In the genomic region with DNA sequence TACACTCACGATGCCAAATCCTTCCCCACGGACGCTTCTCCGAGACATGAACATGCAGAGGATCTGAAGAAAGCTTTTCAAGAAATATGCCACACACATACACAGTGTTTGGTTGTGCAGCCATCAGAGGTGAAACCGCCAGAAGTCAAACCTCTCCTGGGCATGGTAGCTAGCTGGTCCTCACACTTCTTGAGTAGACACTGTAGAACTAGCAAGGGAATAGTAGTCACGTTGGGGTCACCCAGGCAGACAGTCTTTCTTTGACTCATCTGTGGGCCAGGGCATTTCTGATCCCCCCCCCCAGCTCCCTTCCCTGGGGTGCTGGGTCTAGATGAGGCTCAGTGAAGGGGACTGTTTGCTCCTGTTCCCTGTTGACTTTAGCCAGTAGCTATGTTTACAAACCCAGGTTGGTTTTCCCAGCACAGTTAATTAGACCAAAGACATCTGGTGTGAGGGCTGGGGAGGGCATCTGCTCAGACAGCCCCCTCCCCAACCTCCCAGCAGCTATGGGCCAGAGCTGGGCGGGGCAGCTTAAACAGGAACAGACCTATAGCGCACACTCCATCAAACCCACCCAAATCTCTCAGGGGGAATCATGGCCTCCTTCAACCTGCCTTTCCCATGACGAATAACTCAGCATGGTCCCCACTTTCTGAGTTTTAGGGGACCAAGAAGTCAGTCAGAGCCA, we compare ENCODE assay signal across 8 mouse cellular contexts. TPM values are rescaled to one million over a fixed set of nuclear protein-coding genes. Genes with fewer than 3 reads are reported as not detected.
DNase-seq lines count a peak whose midpoint lies in the region; ATAC-seq and TF ChIP-seq lines count a peak whose summit lies in the region.

No protein-coding gene starts in this region.

- peak overlapping the region; percentile 70 for H3K27ac ChIP-seq in lung, embryonic 14.5 days (ENCODE audit: low read depth)
- H3K27ac ChIP-seq in forebrain, embryonic 14.5 days (ENCODE audit: low read depth, low read length), result no peak overlapping the region; the same call in 1 of the 2 replicates
- no peak overlapping the region for H3K27ac ChIP-seq in limb, embryonic 12.5 days
- no peak overlapping the region for H3K27ac ChIP-seq in left cerebral cortex, adult 2 months

- no peak for ATAC-seq in lung, embryonic 14.5 days (ENCODE audit: insufficient read depth)
- ATAC-seq in forebrain, embryonic 14.5 days, result no peak
- no peak; the same call in 1 of the 2 replicates for ATAC-seq in limb, embryonic 12.5 days (ENCODE audit: insufficient number of reproducible peaks, insufficient read depth, low FRiP score, low TSS enrichment, low read depth)

- H3K36me3 ChIP-seq in lung, embryonic 14.5 days (ENCODE audit: insufficient read depth), result no peaks in the 10 kb centered on the region
- no peaks in the 10 kb centered on the region for H3K36me3 ChIP-seq in forebrain, embryonic 14.5 days (ENCODE audit: control insufficient read depth, insufficient read depth, low read length)
- no peaks in the 10 kb centered on the region for H3K36me3 ChIP-seq in limb, embryonic 12.5 days

- no peak for DNase-seq in lung, embryonic 14.5 days
- DNase-seq in lung, postnatal 14 days, result no peak
- no peak for DNase-seq in forebrain, embryonic 14.5 days (ENCODE audit: low spot score)
- peak; percentile 43 for DNase-seq in retina, embryonic 14.5 days (ENCODE audit: low spot score)
- no peak for DNase-seq in B cell, adult 2 months
- DNase-seq in left cerebral cortex, adult 2 months (ENCODE audit: extremely low spot score in 1 of 2, low spot score in 2 of 2), result no peak
- no peak for DNase-seq in cerebellum, adult 9-11 months

- 50% methylated on average over 9 of the region's 9 CpGs for WGBS in lung, embryonic 14.5 days
- WGBS in forebrain, embryonic 14.5 days, result 39% methylated on average over 9 of the region's 9 CpGs
- 43% methylated on average over 9 of the region's 9 CpGs for WGBS in limb, embryonic 12.5 days

- no peaks in the 10 kb centered on the region for H3K9me3 ChIP-seq in lung, embryonic 14.5 days (ENCODE audit: low read depth, low read length)
- no peaks in the 10 kb centered on the region for H3K9me3 ChIP-seq in forebrain, embryonic 14.5 days (replicated peaks; ENCODE audit: control insufficient read depth, low read length)
- no peaks in the 10 kb centered on the region for H3K9me3 ChIP-seq in limb, embryonic 12.5 days

- H3K4me2 ChIP-seq in lung, embryonic 14.5 days, result peak overlapping the region; percentile 96
- H3K4me2 ChIP-seq in forebrain, embryonic 14.5 days (ENCODE audit: low read length), result peak overlapping the region; percentile 94
- H3K4me2 ChIP-seq in limb, embryonic 12.5 days, result peak overlapping the region; percentile 83

- H3K4me1 ChIP-seq in lung, embryonic 14.5 days (ENCODE audit: insufficient read depth), result peaks cover 22% of the 10 kb centered on the region
- H3K4me1 ChIP-seq in forebrain, embryonic 14.5 days (ENCODE audit: control insufficient read depth, insufficient read depth, low read length), result peaks cover 33% of the 10 kb centered on the region
- H3K4me1 ChIP-seq in limb, embryonic 12.5 days (replicated peaks), result peaks cover 39% of the 10 kb centered on the region

- no peak for TF ChIP-seq CTCF in lung, embryonic 14.5 days (IDR thresholded peaks at IDR 0.05; ENCODE audit: low read depth)
- TF ChIP-seq CTCF in left cerebral cortex, adult 2 months (IDR thresholded peaks at IDR 0.05), result no peak

- no peaks in the 10 kb centered on the region for H3K27me3 ChIP-seq in lung, embryonic 14.5 days (ENCODE audit: insufficient read depth, low read length)
- no peaks in the 10 kb centered on the region for H3K27me3 ChIP-seq in forebrain, embryonic 14.5 days (replicated peaks; ENCODE audit: control insufficient read depth, insufficient read depth, low read length)
- H3K27me3 ChIP-seq in limb, embryonic 12.5 days, result peaks cover 96% of the 10 kb centered on the region

- intact Hi-C loops in left cerebral cortex, adult 2 months (cut with DNase I), result no loop called here

- peak overlapping the region; percentile 74; the same call in 1 of the 2 replicates for H3K9ac ChIP-seq in lung, embryonic 14.5 days
- 0 out of 2 replicates have a peak overlapping the region, but pooled peaks have one; percentile 91 for H3K9ac ChIP-seq in forebrain, embryonic 14.5 days (ENCODE audit: low read length)
- H3K9ac ChIP-seq in limb, embryonic 12.5 days (replicated peaks), result no peak overlapping the region

- H3K4me3 ChIP-seq in lung, embryonic 14.5 days (ENCODE audit: low read depth, low read length), result peak overlapping the region; percentile 78; the same call in 1 of the 2 replicates
- 0 out of 2 replicates have a peak overlapping the region, but pooled peaks have one; percentile 77 for H3K4me3 ChIP-seq in forebrain, embryonic 14.5 days (ENCODE audit: low read depth, low read length)
- 0 out of 2 replicates have a peak overlapping the region, but pooled peaks have one; percentile 68 for H3K4me3 ChIP-seq in limb, embryonic 12.5 days (replicated peaks)
- no peak overlapping the region for H3K4me3 ChIP-seq in left cerebral cortex, adult 2 months

RNA-seq across cellular contexts. Expression of gene Pkdcc, which starts 1.7 kb away (rescaled TPM):
- 21.1 and 25.3 TPM in 2 replicates for polyA plus RNA-seq in lung, embryonic 14.5 days (2014; fragmentation: Nextera tagmentation; extraction: Ambion mirVana)
- 6.9 and 9.0 TPM in 2 replicates for polyA plus RNA-seq in forebrain, embryonic 14.5 days (2014; fragmentation: Nextera tagmentation; extraction: Ambion mirVana)
- 11.0 and 11.4 TPM in 2 replicates for polyA plus RNA-seq in limb, embryonic 12.5 days (2016; fragmentation: Nextera tagmentation; extraction: Ambion mirVana)
- 10 to 100 TPM; 13.6 to 15.1 TPM for total RNA-seq in left cerebral cortex, adult 2 months (2021)
